Mouse (Mus musculus) brain, adult 2 months (tissue): ENCODE results near the gene Sln.

ENCODE experiments used
- DNase-seq: peaks from one replicate; pipeline ENCODE4 v3.0.0; 2011; ENCODE audit warnings: low read depth, low spot score

The Sln gene

GRCm38 (mm10) chr9:53849864-53850263 lies at the start of gene Sln:
TSS of gene Sln (plus strand) at chr9:53850164.
- DNase-seq, result no peak

GRCm38 (mm10) chr9:53802921-53803320 lies 47.0 kb upstream of the Sln start:
- DNase-seq, result no peak

GRCm38 (mm10) chr9:53806496-53807086 lies 43.4 kb upstream of the Sln start:
- DNase-seq, result no peak

- DNase-seq, result no peak
These were observed 36.5 kb upstream of the Sln start for GRCm38 (mm10) chr9:53813418-53813817.

GRCm38 (mm10) chr9:53818760-53819159 lies 31.2 kb upstream of the Sln start:
- peak; percentile 46 for DNase-seq

- DNase-seq, result peak; percentile 60
These were observed 24.6 kb upstream of the Sln start for GRCm38 (mm10) chr9:53825318-53825717.

- peak; percentile 75 for DNase-seq
These were observed 20.7 kb upstream of the Sln start for GRCm38 (mm10) chr9:53829081-53829865.

GRCm38 (mm10) chr9:53829866-53830209 lies 20.1 kb upstream of the Sln start:
- no peak for DNase-seq

GRCm38 (mm10) chr9:53835039-53835438 lies 14.9 kb upstream of the Sln start:
- no peak for DNase-seq

- DNase-seq, result peak; percentile 56
These were observed 14.0 kb upstream of the Sln start for GRCm38 (mm10) chr9:53835976-53836375.

- no peak for DNase-seq
These were observed 11.1 kb upstream of the Sln start for GRCm38 (mm10) chr9:53838816-53839215.

GRCm38 (mm10) chr9:53848548-53848947 lies 1.4 kb upstream of the Sln start:
- peak; percentile 62 for DNase-seq

GRCm38 (mm10) chr9:53852158-53852557 lies 2.2 kb downstream of the Sln start:
- DNase-seq, result no peak

GRCm38 (mm10) chr9:53853672-53854071 lies 3.7 kb downstream of the Sln start:
- DNase-seq, result peak; percentile 63

GRCm38 (mm10) chr9:53854525-53854924 lies 4.6 kb downstream of the Sln start:
- peak; percentile 71 for DNase-seq

GRCm38 (mm10) chr9:53857864-53858263 lies 7.9 kb downstream of the Sln start:
- DNase-seq, result no peak

- DNase-seq, result peak; percentile 73
These were observed 23.3 kb downstream of the Sln start for GRCm38 (mm10) chr9:53873239-53873638.

- no peak for DNase-seq
These were observed 27.5 kb downstream of the Sln start for GRCm38 (mm10) chr9:53877423-53877822.

GRCm38 (mm10) chr9:53883588-53884280 lies 33.8 kb downstream of the Sln start:
- DNase-seq, result peak; percentile 28

- DNase-seq, result peak; percentile 80
These were observed 40.1 kb downstream of the Sln start for GRCm38 (mm10) chr9:53890075-53890474.

GRCm38 (mm10) chr9:53895827-53896226 lies 45.9 kb downstream of the Sln start:
- no peak for DNase-seq

- DNase-seq, result peak; percentile 78
These were observed 49.9 kb downstream of the Sln start for GRCm38 (mm10) chr9:53899836-53900235.
